Mouse (Mus musculus): Measurements from ENCODE around the gene 4930412O13Rik. TPM values are rescaled to one million over a fixed set of nuclear protein-coding genes. Genes with fewer than 3 reads are reported as not detected.
A peak's percentile ranks its signal among the peaks of the same experiment; 100 is the strongest.

Gene 4930412O13Rik
- polyA plus RNA-seq, 1 experiment from 2014 or later, result not detected

DNA sequence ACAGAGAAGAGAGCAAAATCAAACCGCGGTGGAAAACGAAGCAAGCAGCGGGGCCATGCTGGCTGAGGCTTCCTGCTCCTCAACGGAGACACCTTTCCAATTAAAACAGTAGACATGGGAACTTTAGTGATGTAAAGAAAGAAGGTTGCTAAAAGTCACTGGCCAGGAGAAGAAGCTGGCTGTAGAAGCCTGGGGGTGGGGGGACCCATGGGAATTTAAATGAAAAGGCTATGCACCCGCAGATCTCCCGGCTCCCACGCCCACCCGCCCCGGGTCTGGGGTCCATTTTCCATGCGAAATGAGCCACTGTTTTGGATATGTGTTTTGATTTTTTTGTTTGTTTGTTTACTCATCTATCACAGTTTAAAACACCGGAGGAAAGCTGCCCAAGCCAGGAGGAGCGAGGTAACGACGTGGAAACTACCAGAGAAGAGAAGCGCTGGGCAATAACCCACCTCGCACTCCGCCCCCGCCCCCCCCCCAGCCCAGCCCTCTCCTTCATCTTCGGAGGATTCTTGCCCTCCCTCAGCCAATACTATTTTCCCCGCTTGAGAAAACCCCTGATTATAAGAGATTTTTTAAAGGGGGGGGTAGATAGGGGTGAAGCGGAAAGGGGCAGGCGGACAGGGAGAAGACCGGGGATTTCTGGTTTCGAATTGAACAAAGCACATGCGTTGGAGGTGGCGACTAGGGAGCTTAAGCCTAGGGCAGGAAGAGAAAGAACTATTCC lies 2.9 kb downstream of the 4930412O13Rik start:
- Histone ChIP-seq H3K9me3 (ENCODE audit: low read length) (no peaks in the 10 kb centered on the region), H3K27ac (ENCODE audit: low read length) (no peak overlapping the region), H3K9ac (replicated peaks; ENCODE audit: low read depth) (no peak overlapping the region), H3K4me1 (ENCODE audit: insufficient read depth, low read depth, low read length) (peaks cover 12% of the 10 kb centered on the region), H3K4me2 (replicated peaks; ENCODE audit: low read depth, low read length) (peak overlapping the region; percentile 52; the same call in 1 of the 2 replicates), H3K27me3 (replicated peaks; ENCODE audit: insufficient read depth, low read length) (peaks cover 83% of the 10 kb centered on the region), H3K4me3 (ENCODE audit: low read depth, low read length) (peak overlapping the region; percentile 24), H3K36me3 (ENCODE audit: insufficient read depth, low read length) (no peaks in the 10 kb centered on the region)
- no peak for ATAC-seq
- TF ChIP-seq EP300 (IDR thresholded peaks at IDR 0.05) (no peak), CTCF (IDR thresholded peaks at IDR 0.05) (no peak)
- peak; percentile 40 for DNase-seq (ENCODE audit: low spot score)
- 2% methylated on average over 27 of the region's 27 CpGs for WGBS

DNA sequence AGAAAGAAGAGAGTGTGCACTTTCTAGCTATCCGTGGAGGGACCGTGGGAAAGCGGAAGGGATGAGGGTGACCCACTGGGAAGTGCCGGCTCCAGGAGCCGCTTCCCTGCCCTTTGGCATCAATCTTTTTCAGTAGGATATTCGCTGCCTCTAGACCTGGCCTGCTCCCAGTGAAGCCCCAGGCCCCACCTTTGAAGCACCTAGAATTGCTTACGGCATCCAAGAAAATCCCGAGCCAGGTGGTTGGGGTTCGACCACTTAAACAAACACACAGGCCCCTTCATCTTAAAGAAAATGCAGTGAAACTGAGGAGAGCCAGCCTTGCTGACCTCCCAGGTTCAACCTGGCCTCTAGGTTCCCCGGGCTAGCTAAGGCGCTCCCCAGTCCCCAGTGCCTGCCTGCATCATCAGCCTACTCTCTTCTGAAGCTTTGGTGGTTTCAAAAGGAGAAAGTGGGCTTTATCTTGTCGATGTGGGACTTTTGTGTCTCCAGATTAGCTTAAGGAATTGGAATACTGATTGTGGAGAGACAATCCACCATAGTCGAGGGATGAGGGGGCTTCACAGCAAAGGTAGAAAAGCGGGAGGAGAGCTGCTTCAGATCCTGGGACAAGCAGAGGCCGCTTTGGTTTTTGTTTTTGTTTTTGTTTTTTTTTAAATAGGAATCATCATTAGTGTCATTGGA lies 3.6 kb downstream of the 4930412O13Rik start:
- H3K4me1 ChIP-seq (ENCODE audit: insufficient read depth, low read depth, low read length), result peaks cover 18% of the 10 kb centered on the region
- no peak for TF ChIP-seq EP300 (IDR thresholded peaks at IDR 0.05)
- TF ChIP-seq CTCF (IDR thresholded peaks at IDR 0.05), result no peak
- no peak overlapping the region for H3K27ac ChIP-seq (ENCODE audit: low read length)

DNA sequence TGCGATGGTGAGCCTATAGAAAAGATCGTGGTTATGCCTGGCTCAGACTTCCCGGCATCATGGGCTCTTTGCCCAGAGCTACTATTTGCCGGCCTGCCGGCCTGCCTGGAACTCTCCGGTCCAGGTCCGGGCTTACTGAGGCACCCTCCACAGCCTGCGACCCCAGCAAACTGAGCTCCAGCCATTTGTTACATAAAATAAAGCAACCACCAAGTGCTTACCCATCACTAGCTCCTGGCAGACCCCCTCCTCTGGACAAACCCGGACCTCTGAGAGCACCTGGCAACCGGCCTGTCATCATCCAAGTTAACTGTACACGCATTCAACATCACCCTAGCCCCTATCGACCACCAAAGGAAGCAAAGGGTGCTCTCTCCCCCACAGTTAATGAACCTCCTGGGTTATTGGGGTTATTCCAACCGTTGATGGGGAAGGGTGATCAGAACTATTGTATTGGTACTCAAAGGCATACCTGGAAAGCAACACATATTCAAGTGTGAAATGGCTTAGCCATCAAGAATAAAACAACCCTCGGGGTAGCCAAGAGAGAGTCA lies 4.2 kb downstream of the 4930412O13Rik start:
- TF ChIP-seq EP300 (IDR thresholded peaks at IDR 0.05) (no peak), CTCF (IDR thresholded peaks at IDR 0.05) (no peak)
- ATAC-seq (no peak), DNase-seq (ENCODE audit: low spot score) (no peak)
- no peak overlapping the region for H3K9ac ChIP-seq (replicated peaks; ENCODE audit: low read depth)
- no peak overlapping the region for H3K27ac ChIP-seq (ENCODE audit: low read length)
- peaks cover 18% of the 10 kb centered on the region for H3K4me1 ChIP-seq (ENCODE audit: insufficient read depth, low read depth, low read length)
- no peaks in the 10 kb centered on the region for H3K9me3 ChIP-seq (ENCODE audit: low read length)
- no peaks in the 10 kb centered on the region for H3K36me3 ChIP-seq (ENCODE audit: insufficient read depth, low read length)
- WGBS, result 11% methylated on average over 14 of the region's 14 CpGs
- peaks cover 92% of the 10 kb centered on the region for H3K27me3 ChIP-seq (replicated peaks; ENCODE audit: insufficient read depth, low read length)
- H3K4me2 ChIP-seq (replicated peaks; ENCODE audit: low read depth, low read length), result no peak overlapping the region
- H3K4me3 ChIP-seq (ENCODE audit: low read depth, low read length), result no peak overlapping the region

More for the DNA sequence above, 3.6 kb downstream of the 4930412O13Rik start:
- H3K9ac ChIP-seq (replicated peaks; ENCODE audit: low read depth), result no peak overlapping the region
- no peak for DNase-seq (ENCODE audit: low spot score)
- H3K36me3 ChIP-seq (ENCODE audit: insufficient read depth, low read length), result no peaks in the 10 kb centered on the region
- ATAC-seq, result no peak
- H3K4me3 ChIP-seq (ENCODE audit: low read depth, low read length), result no peak overlapping the region
- H3K27me3 ChIP-seq (replicated peaks; ENCODE audit: insufficient read depth, low read length), result peaks cover 91% of the 10 kb centered on the region
- peak overlapping the region; percentile 27; the same call in 1 of the 2 replicates for H3K4me2 ChIP-seq (replicated peaks; ENCODE audit: low read depth, low read length)
- H3K9me3 ChIP-seq (ENCODE audit: low read length), result no peaks in the 10 kb centered on the region
- 8% methylated on average over 15 of the region's 15 CpGs for WGBS

DNA sequence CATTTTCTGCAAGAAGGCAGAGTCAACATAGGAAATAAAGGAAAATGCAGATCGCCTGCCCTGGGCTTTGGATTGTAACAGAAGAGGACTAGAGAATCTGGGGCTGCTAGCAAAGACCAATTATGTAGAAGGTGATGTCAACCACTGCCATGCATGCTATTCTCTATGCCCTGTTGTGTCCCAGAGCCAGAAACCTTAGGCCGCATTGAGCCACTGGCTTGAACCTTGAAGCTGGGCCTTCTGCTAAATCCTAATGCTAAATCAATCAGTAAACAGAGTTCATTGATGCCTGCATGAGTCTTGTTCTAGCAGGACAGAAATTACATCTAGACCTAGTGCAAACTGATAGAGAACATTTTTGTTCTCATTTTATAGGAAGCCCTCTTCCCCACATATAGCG lies 5.0 kb downstream of the 4930412O13Rik start:
- no peak overlapping the region for H3K4me3 ChIP-seq (ENCODE audit: low read depth, low read length)
- peaks cover 16% of the 10 kb centered on the region for H3K4me1 ChIP-seq (ENCODE audit: insufficient read depth, low read depth, low read length)
- no peak overlapping the region for H3K27ac ChIP-seq (ENCODE audit: low read length)
- ATAC-seq, result no peak
- DNase-seq (ENCODE audit: low spot score), result no peak
- no peak overlapping the region for H3K4me2 ChIP-seq (replicated peaks; ENCODE audit: low read depth, low read length)
- 29% methylated on average over 3 of the region's 3 CpGs for WGBS
- no peaks in the 10 kb centered on the region for H3K36me3 ChIP-seq (ENCODE audit: insufficient read depth, low read length)
- H3K9ac ChIP-seq (replicated peaks; ENCODE audit: low read depth), result no peak overlapping the region
- TF ChIP-seq CTCF (IDR thresholded peaks at IDR 0.05), result no peak
- TF ChIP-seq EP300 (IDR thresholded peaks at IDR 0.05), result no peak
- H3K9me3 ChIP-seq (ENCODE audit: low read length), result no peaks in the 10 kb centered on the region
- H3K27me3 ChIP-seq (replicated peaks; ENCODE audit: insufficient read depth, low read length), result peaks cover 91% of the 10 kb centered on the region

DNA sequence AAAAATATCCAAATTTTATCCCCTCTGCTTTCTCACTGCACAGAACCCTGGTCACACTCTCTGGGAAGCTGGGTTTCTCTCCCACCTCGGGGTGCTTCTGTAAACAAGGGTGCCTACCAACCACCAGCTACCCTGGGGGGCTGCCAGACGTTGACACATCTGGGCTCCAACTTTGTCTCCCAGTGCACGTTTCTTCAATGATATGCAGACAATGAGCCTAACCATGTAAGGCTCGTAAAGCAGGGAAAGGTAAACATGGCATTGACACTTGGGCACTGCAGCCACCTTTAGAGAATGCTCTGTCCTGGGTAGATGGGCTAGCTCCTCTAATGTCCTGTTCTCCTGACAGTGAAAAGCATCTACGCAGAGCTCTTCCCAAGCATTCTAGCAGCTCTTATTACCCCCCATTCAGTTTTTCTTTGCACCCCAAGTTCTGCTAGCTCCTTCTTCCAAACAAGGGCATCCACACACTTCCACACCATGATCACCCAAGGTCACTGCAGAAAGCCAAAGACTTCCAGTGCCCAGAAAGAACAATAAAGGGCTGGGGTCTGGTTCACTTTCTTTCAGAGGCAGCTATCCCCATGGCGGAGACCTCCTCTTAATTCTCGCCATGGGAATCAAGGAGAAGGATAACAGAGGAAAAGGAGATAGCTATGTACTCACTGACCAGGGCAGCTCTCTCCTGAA lies 6.0 kb downstream of the 4930412O13Rik start:
- ATAC-seq (no peak), DNase-seq (ENCODE audit: low spot score) (no peak)
- peaks cover 12% of the 10 kb centered on the region for H3K4me1 ChIP-seq (ENCODE audit: insufficient read depth, low read depth, low read length)
- H3K27ac ChIP-seq (ENCODE audit: low read length), result no peak overlapping the region
- no peaks in the 10 kb centered on the region for H3K9me3 ChIP-seq (ENCODE audit: low read length)
- H3K36me3 ChIP-seq (ENCODE audit: insufficient read depth, low read length), result no peaks in the 10 kb centered on the region
- H3K4me3 ChIP-seq (ENCODE audit: low read depth, low read length), result no peak overlapping the region
- no peak overlapping the region for H3K4me2 ChIP-seq (replicated peaks; ENCODE audit: low read depth, low read length)
- H3K27me3 ChIP-seq (replicated peaks; ENCODE audit: insufficient read depth, low read length), result peaks cover 85% of the 10 kb centered on the region
- 5% methylated on average over 7 of the region's 7 CpGs for WGBS
- no peak overlapping the region for H3K9ac ChIP-seq (replicated peaks; ENCODE audit: low read depth)
- TF ChIP-seq CTCF (IDR thresholded peaks at IDR 0.05) (no peak), EP300 (IDR thresholded peaks at IDR 0.05) (no peak)

DNA sequence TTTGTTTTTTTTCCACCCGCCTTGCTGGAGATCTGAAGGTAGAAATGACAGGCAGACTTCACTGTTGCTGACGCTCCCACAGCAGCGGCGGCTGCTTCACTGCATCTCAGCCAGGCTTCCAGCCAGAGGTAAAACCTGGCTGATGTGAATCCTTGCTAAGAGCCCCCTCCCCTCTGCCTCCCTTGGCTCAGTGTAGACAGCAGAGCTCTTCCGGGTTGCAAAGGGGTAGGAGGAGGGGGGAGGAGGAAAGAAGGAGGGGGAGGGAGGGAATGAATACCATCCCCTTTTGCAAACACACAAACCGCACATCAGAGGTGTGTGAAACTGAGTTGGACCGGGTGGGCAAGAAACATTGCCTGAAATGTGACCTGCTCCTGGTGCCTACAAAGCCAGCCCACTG lies 6.6 kb downstream of the 4930412O13Rik start:
- Histone ChIP-seq H3K9ac (replicated peaks; ENCODE audit: low read depth) (no peak overlapping the region), H3K36me3 (ENCODE audit: insufficient read depth, low read length) (no peaks in the 10 kb centered on the region), H3K27me3 (replicated peaks; ENCODE audit: insufficient read depth, low read length) (peaks cover 85% of the 10 kb centered on the region), H3K4me2 (replicated peaks; ENCODE audit: low read depth, low read length) (no peak overlapping the region), H3K4me3 (ENCODE audit: low read depth, low read length) (no peak overlapping the region), H3K4me1 (ENCODE audit: insufficient read depth, low read depth, low read length) (peaks cover 9% of the 10 kb centered on the region), H3K27ac (ENCODE audit: low read length) (no peak overlapping the region), H3K9me3 (ENCODE audit: low read length) (no peaks in the 10 kb centered on the region)
- no peak for DNase-seq (ENCODE audit: low spot score)
- no peak for TF ChIP-seq CTCF (IDR thresholded peaks at IDR 0.05)
- no peak for TF ChIP-seq EP300 (IDR thresholded peaks at IDR 0.05)
- WGBS, result 2% methylated on average over 7 of the region's 7 CpGs
- ATAC-seq, result no peak

Data from lung, postnatal 0 days (tissue).